Mouse (Mus musculus): ENCODE results near the gene Ppm1n.

DNA sequence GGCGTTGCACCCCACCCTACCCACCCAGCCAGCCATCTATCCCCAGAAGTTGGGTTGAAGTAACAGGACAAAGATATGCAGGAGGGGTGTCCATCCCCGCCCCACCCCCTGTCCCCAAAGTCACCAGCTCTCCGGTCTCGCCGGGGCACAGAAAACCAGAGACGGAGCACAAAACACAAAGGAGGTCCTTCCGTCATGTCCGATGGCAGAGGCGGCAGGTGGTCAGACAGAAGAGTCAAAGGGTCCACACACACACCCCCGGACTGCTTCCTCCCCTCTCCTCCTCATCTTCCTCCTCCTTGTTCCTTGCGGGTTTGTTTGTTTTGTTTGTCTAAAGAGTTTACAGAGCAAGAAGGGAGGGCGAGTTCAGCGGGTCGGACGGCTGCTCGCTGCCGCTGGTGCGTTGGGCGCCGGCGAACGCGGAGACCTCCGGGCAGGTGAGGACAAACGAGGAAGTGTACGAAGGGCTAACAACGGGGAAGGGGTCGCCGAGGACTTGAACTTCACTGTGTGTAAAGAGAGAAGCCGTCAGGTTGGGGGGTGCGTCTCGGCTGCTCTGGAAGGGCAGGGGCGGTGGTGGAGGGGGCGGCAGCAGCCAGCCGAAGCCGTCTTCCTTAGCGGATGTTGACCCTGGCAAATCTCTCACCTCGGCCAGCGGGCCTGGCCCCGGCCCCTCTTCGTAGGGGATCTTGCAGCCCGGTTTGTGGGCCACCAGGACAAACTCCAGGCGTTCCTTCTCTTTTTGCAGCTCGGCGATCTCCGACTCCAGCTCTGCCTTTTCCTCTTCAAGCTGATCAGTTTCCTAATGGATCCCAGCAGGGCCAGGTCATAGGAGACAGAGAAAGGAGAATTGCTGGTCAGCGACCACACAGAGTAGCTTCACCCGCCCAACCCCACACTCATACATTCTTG lies 24.9 kb upstream of the Ppm1n start:
- TF ChIP-seq CTCF (IDR thresholded peaks at IDR 0.05; ENCODE audit: control insufficient read depth, insufficient read depth, insufficient read length) (no peak), CEBPB (IDR thresholded peaks at IDR 0.05; ENCODE audit: low read depth) (no peak), MYOD1 (IDR thresholded peaks at IDR 0.05; ENCODE audit: control insufficient read depth, insufficient read length, low read depth) (no peak)

All from C2C12 (cell line).